Mouse (Mus musculus): ENCODE results near the gene Zfp740. TPM values are rescaled to one million over a fixed set of nuclear protein-coding genes. Genes with fewer than 3 reads are reported as not detected.

Zfp740 gene
- total and polyA plus RNA-seq, 3 experiments, result 32.1 to 46.1 (median 37.4) TPM

- TF ChIP-seq TBP (conservative IDR thresholded peaks at IDR 0.05; ENCODE audit: low read depth, low read length) (no peak), ZKSCAN1 (IDR thresholded peaks at IDR 0.05; ENCODE audit: borderline replicate concordance, low read depth, low read length) (no peak), UBTF (IDR thresholded peaks at IDR 0.05; ENCODE audit: low read depth, low read length) (no peak)
These were observed 36.2 kb downstream of the Zfp740 start (continued) for GRCm38 (mm10) chr15:102239260-102239590.

GRCm38 (mm10) chr15:102239851-102240250 is 36.8 kb downstream of the Zfp740 start:
- H3K4me3 ChIP-seq (replicated peaks in 1 of 3; ENCODE audit: low read depth in 2 of 3, low read length in 2 of 3, poor library complexity in 1 of 3), result no peak overlapping the region
- peaks cover 10 to 32% of the 10 kb centered on the region in 2 experiments; a peak in 3 of 4 replicates for H3K4me1 ChIP-seq (ENCODE audit: control insufficient read depth in 1 of 2, insufficient read depth in 2 of 2)
- no peaks in the 10 kb centered on the region for H3K79me2 ChIP-seq (replicated peaks; ENCODE audit: control insufficient read depth, extremely low read depth, insufficient read depth, poor library complexity, severe bottlenecking)
- dilution Hi-C loops (cut with MboI; ENCODE audit: extremely low pct_ligation_motif_present, extremely low pct_unique_long_range_greater_than_20kb, low sequenced_read_pairs) (no loop called here), in situ Hi-C loops (cut with MboI; ENCODE audit: low pct_ligation_motif_present, low pct_unique_long_range_greater_than_20kb, low sequenced_read_pairs) (loop anchor here (5.0 kb wide), 2 partner anchors 47 to 77 kb away; no protein-coding TSS in a partner anchor)
- DNase-seq (ENCODE audit: extremely low read depth), result no peak
- H3K9ac ChIP-seq (ENCODE audit: insufficient read depth, low read depth), result no peak overlapping the region
- TF ChIP-seq USF1 (IDR thresholded peaks at IDR 0.05; ENCODE audit: low read depth, low read length) (no peak), ELF1 (IDR thresholded peaks at IDR 0.05; ENCODE audit: low read depth, low read length) (no peak), NRF1 (IDR thresholded peaks at IDR 0.05; ENCODE audit: low read depth, low read length) (no peak), POLR2AphosphoS2 (IDR thresholded peaks at IDR 0.05; ENCODE audit: low read depth, low read length) (no peak), MYC (IDR thresholded peaks at IDR 0.05; ENCODE audit: low read depth, low read length) (no peak), JUN (IDR thresholded peaks at IDR 0.05; ENCODE audit: insufficient read depth, low read depth, low read length) (no peak), CHD2 (IDR thresholded peaks at IDR 0.05; ENCODE audit: low read length) (no peak), CHD1 (IDR thresholded peaks at IDR 0.05; ENCODE audit: low read depth, low read length) (no peak), RCOR1 (conservative IDR thresholded peaks at IDR 0.05; ENCODE audit: low read depth, low read length) (no peak), MAX (IDR thresholded peaks at IDR 0.05; ENCODE audit: low read length) (no peak), BHLHE40 (IDR thresholded peaks at IDR 0.05; ENCODE audit: low read depth, low read length) (no peak), TCF12 (IDR thresholded peaks at IDR 0.05; ENCODE audit: low read depth, low read length) (no peak), SMC3 (IDR thresholded peaks at IDR 0.05; ENCODE audit: low read depth, low read length) (no peak), ZKSCAN1 (IDR thresholded peaks at IDR 0.05; ENCODE audit: borderline replicate concordance, low read depth, low read length) (no peak), KAT2A (IDR thresholded peaks at IDR 0.05; ENCODE audit: insufficient replicate concordance, low read length) (no peak)
- H3K27ac ChIP-seq (ENCODE audit: insufficient read depth, low read depth), result no peak overlapping the region
- peaks cover 19% of the 10 kb centered on the region for H3K27me3 ChIP-seq (replicated peaks)
- H3K36me3 ChIP-seq (replicated peaks in 1 of 2; ENCODE audit: control insufficient read depth in 1 of 2, insufficient read depth in 1 of 2, low read length in 1 of 2), result no peaks in the 10 kb centered on the region
- H3K4me2 ChIP-seq (ENCODE audit: insufficient read depth, low read depth, poor library complexity, severe bottlenecking), result no peak overlapping the region
- no peaks in the 10 kb centered on the region for H3K9me3 ChIP-seq (replicated peaks; ENCODE audit: low read length)

GRCm38 (mm10) chr15:102240607-102241006 is 37.6 kb downstream of the Zfp740 start:
- dilution Hi-C loops (cut with MboI; ENCODE audit: extremely low pct_ligation_motif_present, extremely low pct_unique_long_range_greater_than_20kb, low sequenced_read_pairs) (no loop called here), in situ Hi-C loops (cut with MboI; ENCODE audit: low pct_ligation_motif_present, low pct_unique_long_range_greater_than_20kb, low sequenced_read_pairs) (no loop called here)
- no peak for TF ChIP-seq ETS1 (conservative IDR thresholded peaks at IDR 0.05; ENCODE audit: low read depth, low read length)
- TF ChIP-seq SMC3 (IDR thresholded peaks at IDR 0.05; ENCODE audit: low read depth, low read length), result no peak
- TF ChIP-seq CHD2 (IDR thresholded peaks at IDR 0.05; ENCODE audit: low read length), result no peak
- no peak for TF ChIP-seq JUN (IDR thresholded peaks at IDR 0.05; ENCODE audit: insufficient read depth, low read depth, low read length)
- TF ChIP-seq POLR2AphosphoS2 (IDR thresholded peaks at IDR 0.05; ENCODE audit: low read depth, low read length), result no peak
- TF ChIP-seq UBTF (IDR thresholded peaks at IDR 0.05; ENCODE audit: low read depth, low read length), result no peak
- no peak for TF ChIP-seq POLR2A (IDR thresholded peaks at IDR 0.05; ENCODE audit: low read depth, low read length)
- TF ChIP-seq MYC (IDR thresholded peaks at IDR 0.05; ENCODE audit: low read depth, low read length), result no peak
- no peak for TF ChIP-seq ZMIZ1 (IDR thresholded peaks at IDR 0.05; ENCODE audit: low read depth, low read length)
- no peak for TF ChIP-seq MAZ (IDR thresholded peaks at IDR 0.05; ENCODE audit: low read depth, low read length)
- TF ChIP-seq MXI1 (IDR thresholded peaks at IDR 0.05; ENCODE audit: low read depth, low read length), result no peak
- TF ChIP-seq RAD21 (IDR thresholded peaks at IDR 0.05; ENCODE audit: low read depth, low read length), result no peak
- no peak for TF ChIP-seq TBP (conservative IDR thresholded peaks at IDR 0.05; ENCODE audit: low read depth, low read length)
- no peak for TF ChIP-seq EP300 (IDR thresholded peaks at IDR 0.05; ENCODE audit: low read length)
- no peak for TF ChIP-seq TCF12 (IDR thresholded peaks at IDR 0.05; ENCODE audit: low read depth, low read length)
- H3K9me3 ChIP-seq (replicated peaks; ENCODE audit: low read length), result no peaks in the 10 kb centered on the region
- no peak overlapping the region for H3K27ac ChIP-seq (ENCODE audit: insufficient read depth, low read depth)
- no peak overlapping the region for H3K9ac ChIP-seq (ENCODE audit: insufficient read depth, low read depth)
- no peak for DNase-seq (ENCODE audit: extremely low read depth)
- peaks cover 23% of the 10 kb centered on the region for H3K27me3 ChIP-seq (replicated peaks)
- H3K36me3 ChIP-seq (replicated peaks in 1 of 2; ENCODE audit: control insufficient read depth in 1 of 2, insufficient read depth in 1 of 2, low read length in 1 of 2), result no peaks in the 10 kb centered on the region
- no peak overlapping the region for H3K4me2 ChIP-seq (ENCODE audit: insufficient read depth, low read depth, poor library complexity, severe bottlenecking)
- H3K4me1 ChIP-seq (ENCODE audit: control insufficient read depth in 1 of 2, insufficient read depth in 2 of 2), result peaks cover 10 to 24% of the 10 kb centered on the region in 2 experiments; a peak in 3 of 4 replicates
- no peaks in the 10 kb centered on the region for H3K79me2 ChIP-seq (replicated peaks; ENCODE audit: control insufficient read depth, extremely low read depth, insufficient read depth, poor library complexity, severe bottlenecking)
- H3K4me3 ChIP-seq (replicated peaks in 1 of 3; ENCODE audit: low read depth in 2 of 3, low read length in 2 of 3, poor library complexity in 1 of 3), result no peak overlapping the region

Measured in CH12.LX (cell line).